Mouse (Mus musculus) splenic B cell, adult 2 months (primary cell): ENCODE measurements around the gene Cttn.

Experiments used
- DNase-seq: peaks from one replicate; pipeline ENCODE4 v3.0.0-alpha.2; 2011; ENCODE audit warnings: low read depth, low spot score
- H3K27me3 ChIP-seq: 2 replicates; pipeline ENCODE4 v1.6.1; 2012; ENCODE audit warnings: mild to moderate bottlenecking, low read length, moderate library complexity, mixed read lengths; ENCODE audit not compliant: control insufficient read depth, poor library complexity, insufficient read depth, severe bottlenecking
- H3K36me3 ChIP-seq: 2 replicates; pipeline ENCODE4 v1.6.1; 2012; ENCODE audit warnings: mild to moderate bottlenecking, low read length, moderate library complexity, mixed read lengths; ENCODE audit not compliant: control insufficient read depth, poor library complexity, insufficient read depth, severe bottlenecking

Gene Cttn

GRCm38 (mm10) chr7:144426594-144426993 is 44.2 kb downstream of the Cttn start:
- DNase-seq: no peak
- Histone ChIP-seq H3K27me3 (no peaks in the 10 kb centered on the region), H3K36me3 (no peaks in the 10 kb centered on the region)

- peak; percentile 54 for DNase-seq
- H3K27me3 ChIP-seq: no peaks in the 10 kb centered on the region
- no peaks in the 10 kb centered on the region for H3K36me3 ChIP-seq
Measured at GRCm38 (mm10) chr7:144425953-144426352, 44.9 kb downstream of the Cttn start.

GRCm38 (mm10) chr7:144421478-144421877 is 49.3 kb downstream of the Cttn start:
- DNase-seq: no peak
- Histone ChIP-seq H3K27me3 (no peaks in the 10 kb centered on the region), H3K36me3 (no peaks in the 10 kb centered on the region)

GRCm38 (mm10) chr7:144420552-144420951 is 50.3 kb downstream of the Cttn start:
- DNase-seq: no peak
- H3K27me3 ChIP-seq: no peaks in the 10 kb centered on the region
- H3K36me3 ChIP-seq: no peaks in the 10 kb centered on the region

GRCm38 (mm10) chr7:144417644-144418343 is 53.0 kb downstream of the Cttn start:
- no peak for DNase-seq

GRCm38 (mm10) chr7:144417234-144417633 is 53.6 kb downstream of the Cttn start:
- Histone ChIP-seq H3K36me3 (no peaks in the 10 kb centered on the region), H3K27me3 (no peaks in the 10 kb centered on the region)
- DNase-seq: no peak

More at GRCm38 (mm10) chr7:144417644-144418343, 53.0 kb downstream of the Cttn start:
- H3K36me3 ChIP-seq: no peaks in the 10 kb centered on the region
- H3K27me3 ChIP-seq: no peaks in the 10 kb centered on the region

GRCm38 (mm10) chr7:144415795-144416194 is 55.0 kb downstream of the Cttn start:
- no peak for DNase-seq
- no peaks in the 10 kb centered on the region for H3K36me3 ChIP-seq
- H3K27me3 ChIP-seq: no peaks in the 10 kb centered on the region

GRCm38 (mm10) chr7:144414632-144415031 is 56.2 kb downstream of the Cttn start:
- Histone ChIP-seq H3K36me3 (no peaks in the 10 kb centered on the region), H3K27me3 (no peaks in the 10 kb centered on the region)
- DNase-seq: no peak

- no peaks in the 10 kb centered on the region for H3K27me3 ChIP-seq
- no peaks in the 10 kb centered on the region for H3K36me3 ChIP-seq
- DNase-seq: no peak
Measured at GRCm38 (mm10) chr7:144411967-144412906, 58.6 kb downstream of the Cttn start.

- no peak for DNase-seq
- H3K27me3 ChIP-seq: no peaks in the 10 kb centered on the region
Measured at GRCm38 (mm10) chr7:144409682-144410081, 61.1 kb downstream of the Cttn start.

GRCm38 (mm10) chr7:144408464-144409000 is 62.3 kb downstream of the Cttn start:
- no peaks in the 10 kb centered on the region for H3K27me3 ChIP-seq
- H3K36me3 ChIP-seq: no peaks in the 10 kb centered on the region; the same call in 1 of the 2 replicates
- DNase-seq: no peak

More at GRCm38 (mm10) chr7:144409682-144410081, 61.1 kb downstream of the Cttn start:
- H3K36me3 ChIP-seq: no peaks in the 10 kb centered on the region; the same call in 1 of the 2 replicates

- no peaks in the 10 kb centered on the region; the same call in 1 of the 2 replicates for H3K36me3 ChIP-seq
- DNase-seq: no peak
- H3K27me3 ChIP-seq: no peaks in the 10 kb centered on the region
Measured at GRCm38 (mm10) chr7:144407675-144408074, 63.1 kb downstream of the Cttn start.

- H3K27me3 ChIP-seq: no peaks in the 10 kb centered on the region
- H3K36me3 ChIP-seq: no peaks in the 10 kb centered on the region; the same call in 1 of the 2 replicates
- no peak for DNase-seq
Measured at GRCm38 (mm10) chr7:144402492-144402891, 68.3 kb downstream of the Cttn start.

GRCm38 (mm10) chr7:144391727-144392126 is 79.1 kb downstream of the Cttn start:
- DNase-seq: no peak
- Histone ChIP-seq H3K27me3 (no peaks in the 10 kb centered on the region), H3K36me3 (no peaks in the 10 kb centered on the region)

- DNase-seq: no peak
- Histone ChIP-seq H3K27me3 (no peaks in the 10 kb centered on the region), H3K36me3 (no peaks in the 10 kb centered on the region)
Measured at GRCm38 (mm10) chr7:144390676-144391075, 80.1 kb downstream of the Cttn start.
